Mouse (Mus musculus) stomach, postnatal 0 days (tissue): ENCODE measurements around the gene Ermn. TPM values are rescaled to one million over a fixed set of nuclear protein-coding genes. Genes with fewer than 3 reads are reported as not detected.
A peak's percentile ranks its signal among the peaks of the same experiment; 100 is the strongest.

Experiments
- ATAC-seq: fragments of 200-750 bp; cut with Nextera tagmentation; 2 replicates; pipeline ENCODE4 v1.8.0; 2017; ENCODE audit not compliant: low FRiP score, low TSS enrichment
- DNase-seq: peaks from one replicate; pipeline ENCODE4 v3.0.0-alpha.2; 2016; ENCODE audit warnings: low spot score
- H3K27ac ChIP-seq: fragments of 300-500 bp; sonication (generic); replicated peaks from 2 replicates; pipeline ENCODE4 v1.5.1; 2014; ENCODE audit warnings: mild to moderate bottlenecking, control low read depth
- H3K27me3 ChIP-seq: fragments of 300-500 bp; sonication (generic); 2 replicates; pipeline ENCODE4 v1.6.1; 2014; ENCODE audit warnings: low read length; ENCODE audit not compliant: control insufficient read depth, insufficient read depth
- H3K36me3 ChIP-seq: fragments of 300-500 bp; sonication (generic); 2 replicates; pipeline ENCODE4 v1.6.1; 2014; ENCODE audit warnings: low read length, mixed read lengths; ENCODE audit not compliant: control insufficient read depth, insufficient read depth
- H3K4me1 ChIP-seq: fragments of 300-500 bp; sonication (generic); replicated peaks from 2 replicates; pipeline ENCODE4 v1.6.1; 2014; ENCODE audit warnings: antibody characterized with exemption; ENCODE audit not compliant: control insufficient read depth, insufficient read depth
- H3K4me2 ChIP-seq: fragments of 300-500 bp; sonication (generic); replicated peaks from 2 replicates; pipeline ENCODE4 v1.6.1; 2014; ENCODE audit warnings: low read depth, mild to moderate bottlenecking, control low read depth, moderate library complexity
- H3K4me3 ChIP-seq: fragments of 300-500 bp; sonication (generic); 2 replicates; pipeline ENCODE4 v1.5.1; 2014; ENCODE audit warnings: low read depth, low read length, control low read depth
- H3K9ac ChIP-seq: fragments of 300-500 bp; sonication (generic); 2 replicates; pipeline ENCODE4 v1.6.1; 2014; ENCODE audit warnings: mild to moderate bottlenecking, low read length, control low read depth, mixed read lengths
- H3K9me3 ChIP-seq: fragments of 300-500 bp; sonication (generic); 2 replicates; pipeline ENCODE4 v1.6.1; 2016; ENCODE audit warnings: low read length; ENCODE audit not compliant: control insufficient read depth
- CTCF ChIP-seq: IDR thresholded peaks from 2 replicates; pipeline ENCODE4 v1.5.1; 2016; ENCODE audit warnings: antibody characterized with exemption, low read depth, mild to moderate bottlenecking, moderate library complexity
- EP300 ChIP-seq: optimal IDR thresholded peaks from 2 replicates; pipeline ENCODE3; 2016; ENCODE audit warnings: antibody characterized with exemption
- WGBS: fragments of 180-500 bp; shearing (Covaris S2); extraction: QIAGEN DNeasy Blood & Tissue Kit; methylation state at CpG from one replicate; pipeline ENCODE4 v1.1.7; 2014; 5-methylcytosine and 5-hydroxymethylcytosine counted together
- polyA plus RNA-seq: library from polyadenylated mRNA; unstranded; fragments of >200 nt; fragmentation: Nextera tagmentation; extraction: Ambion mirVana; gene quantifications from 2 replicates; pipeline ENCODE4 v1.2.1, GENCODE M21; 2015

The Ermn gene
- polyA plus RNA-seq, 1 experiment from 2014 or later = 0.07 TPM

- TF ChIP-seq CTCF (no peak), EP300 (no peak)
- ATAC-seq = no peak
- no peak overlapping the region for H3K4me3 ChIP-seq
These were observed 45.6 kb downstream of the Ermn start for GRCm38 (mm10) chr2:58007081-58007480.

GRCm38 (mm10) chr2:58001497-58001896, 51.2 kb downstream of the Ermn start:
- H3K27ac ChIP-seq = 0 out of 2 replicates have a peak overlapping the region, but pooled peaks have one; percentile 13
- WGBS = 34% methylated on average over 3 of the region's 3 CpGs
- no peaks in the 10 kb centered on the region for H3K9me3 ChIP-seq
- peak; percentile 66 for DNase-seq
- H3K4me2 ChIP-seq = no peak overlapping the region
- no peak overlapping the region for H3K9ac ChIP-seq
- TF ChIP-seq EP300 (no peak), CTCF (no peak)
- no peaks in the 10 kb centered on the region for H3K4me1 ChIP-seq
- no peaks in the 10 kb centered on the region for H3K36me3 ChIP-seq
- H3K27me3 ChIP-seq = no peaks in the 10 kb centered on the region
- H3K4me3 ChIP-seq = no peak overlapping the region
- peak; percentile 97 for ATAC-seq

More at GRCm38 (mm10) chr2:58007081-58007480, 45.6 kb downstream of the Ermn start:
- no peak overlapping the region for H3K9ac ChIP-seq
- no peaks in the 10 kb centered on the region for H3K36me3 ChIP-seq
- DNase-seq = no peak
- no peak overlapping the region for H3K4me2 ChIP-seq
- H3K27me3 ChIP-seq = no peaks in the 10 kb centered on the region
- no peak overlapping the region for H3K27ac ChIP-seq
- WGBS = 87% methylated on average over 5 of the region's 5 CpGs
- H3K9me3 ChIP-seq = no peaks in the 10 kb centered on the region
- H3K4me1 ChIP-seq = no peaks in the 10 kb centered on the region

- Histone ChIP-seq H3K36me3 (no peaks in the 10 kb centered on the region), H3K4me3 (peak within 1 kb of the TSS; percentile 36), H3K4me2 (peak within 1 kb of the TSS; percentile 49), H3K9ac (peak within 1 kb of the TSS; percentile 35; the same call in 1 of the 2 replicates), H3K27me3 (no peaks in the 10 kb centered on the region), H3K9me3 (no peaks in the 10 kb centered on the region), H3K4me1 (no peaks in the 10 kb centered on the region), H3K27ac (peak within 1 kb of the TSS; percentile 40; the same call in 1 of the 2 replicates)
- ATAC-seq = peak; percentile 33; the same call in 1 of the 2 replicates
- WGBS = 16% methylated on average over 12 of the region's 12 CpGs
- DNase-seq = peak; percentile 40
- TF ChIP-seq CTCF = no peak
These were observed 54.8 kb downstream of the Ermn start, which contains the start of gene Galnt5 for GRCm38 (mm10) chr2:57997752-57998430. Gene Galnt5, plus strand, starts transcription at chr2:57997884.

Other genes with a start within 250 kb of the Ermn start
- 2.1 and 2.5 TPM in 2 replicates for gene Galnt5, start 55.0 kb downstream of the Ermn start, polyA plus RNA-seq
- 0.87 and 1.2 TPM in 2 replicates for gene Cytip, start 142.7 kb upstream of the Ermn start, polyA plus RNA-seq